Mouse (Mus musculus): ENCODE results near the gene Copb1.

DNA sequence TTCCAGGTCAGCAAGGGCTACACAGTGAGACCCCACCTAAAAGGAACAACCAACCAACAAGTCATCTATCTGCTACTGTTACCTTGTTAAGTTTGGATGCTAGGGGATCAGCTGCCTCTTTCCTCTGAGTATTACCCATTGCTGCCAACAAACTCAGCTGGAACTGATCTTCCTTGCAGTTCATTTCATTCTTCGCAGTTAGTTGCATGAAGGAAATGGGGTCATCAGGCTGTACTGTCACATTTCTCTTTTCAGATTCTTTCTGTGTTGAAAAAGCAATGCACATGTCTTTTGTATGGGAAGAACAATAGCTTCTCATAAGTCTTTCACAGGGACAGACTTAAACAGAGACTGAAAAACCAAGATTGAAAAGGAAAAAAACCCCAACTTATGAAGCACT, 28.0 kb downstream of the Copb1 start:
- no peak for TF ChIP-seq CTCF (IDR thresholded peaks at IDR 0.05; ENCODE audit: extremely low read depth, insufficient read depth, insufficient read length, insufficient replicate concordance)
- no peak for TF ChIP-seq POLR2A (IDR thresholded peaks at IDR 0.05; ENCODE audit: low read depth, low read length)
